Comparison of ENCODE assay signal across 17 mouse cellular contexts in the genomic region with DNA sequence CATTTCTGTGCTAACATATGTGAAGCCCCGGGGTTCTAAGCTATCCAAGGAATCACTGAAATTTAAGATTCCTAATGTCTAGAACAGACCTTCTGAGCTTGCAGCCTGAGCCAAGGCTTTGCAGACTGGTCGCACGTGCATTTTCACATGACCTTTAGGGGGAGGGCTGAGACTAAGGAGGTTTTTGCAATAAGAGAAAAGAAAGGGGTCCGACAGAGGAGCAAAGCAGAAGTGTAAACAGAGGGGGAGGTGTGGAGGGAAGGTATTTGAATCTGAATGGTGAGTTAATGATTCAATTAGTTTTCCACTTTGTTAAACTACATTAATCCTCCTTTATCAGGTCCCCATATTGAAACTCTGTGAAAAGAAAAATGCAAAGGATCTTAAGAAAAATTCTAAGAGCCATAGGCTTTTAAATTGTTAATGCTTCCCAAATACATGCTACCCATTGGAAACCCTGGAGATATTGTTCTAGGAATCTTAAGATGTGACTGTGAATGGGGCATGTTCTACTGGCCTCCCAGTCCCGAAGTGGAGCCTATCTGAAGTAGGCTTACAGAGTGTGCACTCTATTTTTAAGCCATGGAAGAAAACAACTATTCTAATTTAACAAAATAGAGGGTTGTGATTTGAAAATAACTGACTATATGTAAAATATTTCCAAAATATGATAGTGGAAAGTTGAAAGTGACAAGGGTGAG.
A peak's percentile ranks its signal among the peaks of the same experiment; 100 is the strongest.
DNase-seq lines count a peak whose midpoint lies in the region; ATAC-seq and TF ChIP-seq lines count a peak whose summit lies in the region.
"Had no signal": no experiment of that assay in that cellular context is flagged by ENCODE, and none has a peak within 500 bp of the region (broad histone marks: within the 10 kb centered on the region; RNA-seq: fewer than 3 reads in every experiment).

No protein-coding gene starts in this region.

- no peaks in the 10 kb centered on the region for H3K9me3 ChIP-seq in kidney, embryonic 15.5 days (replicated peaks)
- no peaks in the 10 kb centered on the region for H3K9me3 ChIP-seq in ES-Bruce4 (replicated peaks; ENCODE audit: control insufficient read depth, insufficient read depth, low read length, poor library complexity, severe bottlenecking)
- H3K9me3 ChIP-seq in forebrain, embryonic 13.5 days (replicated peaks): no peaks in the 10 kb centered on the region
- H3K9me3 ChIP-seq: G1E; heart, embryonic 13.5 days; limb, embryonic 15.5 days; megakaryocyte, embryonic 14.5 days had no signal

- H3K36me3 ChIP-seq in kidney, embryonic 15.5 days: no peaks in the 10 kb centered on the region
- no peaks in the 10 kb centered on the region for H3K36me3 ChIP-seq in kidney, adult 2 months (ENCODE audit: control insufficient read depth, insufficient read depth, low read length)
- no peaks in the 10 kb centered on the region for H3K36me3 ChIP-seq in ES-Bruce4 (ENCODE audit: control insufficient read depth, insufficient read depth, low read length, poor library complexity, severe bottlenecking)
- no peaks in the 10 kb centered on the region for H3K36me3 ChIP-seq in forebrain, embryonic 13.5 days (ENCODE audit: poor library complexity, severe bottlenecking)
- H3K36me3 ChIP-seq: G1E; heart, embryonic 13.5 days; limb, embryonic 15.5 days had no signal

- DNase-seq in kidney, adult 2 months: no peak
- DNase-seq in ZHBTc4 (ENCODE audit: low read depth, low spot score): peak; percentile 7
- DNase-seq in cerebellum, postnatal 14 days: no peak
- no peak for DNase-seq in gastrocnemius, postnatal 10 days
- DNase-seq: cerebellum, postnatal 10 days; heart, postnatal 4 days; kidney, postnatal 4 days; lung, postnatal 10 days had no signal

- peak; percentile 45; the same call in 1 of the 2 replicates for ATAC-seq in kidney, embryonic 15.5 days (replicated peaks; ENCODE audit: low FRiP score)
- peak; percentile 93 for ATAC-seq in forebrain, embryonic 13.5 days
- ATAC-seq: inflammation-experienced regulatory T-cells, adult 6 months had no signal

- no peak for TF ChIP-seq POLR2A in kidney, adult 2 months (IDR thresholded peaks at IDR 0.05; ENCODE audit: low read depth, low read length)
- no peak for TF ChIP-seq POLR2A in ES-Bruce4 (IDR thresholded peaks at IDR 0.05; ENCODE audit: insufficient read depth, low read length)

- peaks cover 18% of the 10 kb centered on the region for H3K4me1 ChIP-seq in kidney, embryonic 15.5 days
- H3K4me1 ChIP-seq in kidney, adult 2 months (ENCODE audit: control insufficient read depth, insufficient read depth, low read length): no peaks in the 10 kb centered on the region
- peaks cover 3% of the 10 kb centered on the region for H3K4me1 ChIP-seq in ES-Bruce4 (ENCODE audit: control insufficient read depth, insufficient read depth, low read length)
- H3K4me1 ChIP-seq in forebrain, embryonic 13.5 days: peaks cover 12% of the 10 kb centered on the region
- H3K4me1 ChIP-seq: megakaryocyte, embryonic 14.5 days had no signal

- no peaks in the 10 kb centered on the region for H3K27me3 ChIP-seq in kidney, embryonic 15.5 days
- H3K27me3 ChIP-seq in kidney, adult 2 months (replicated peaks; ENCODE audit: control insufficient read depth, insufficient read depth, low read length): no peaks in the 10 kb centered on the region
- no peaks in the 10 kb centered on the region; the same call in 1 of the 2 replicates for H3K27me3 ChIP-seq in ES-Bruce4 (ENCODE audit: control insufficient read depth, insufficient read depth, low read length, poor library complexity, severe bottlenecking)
- H3K27me3 ChIP-seq in forebrain, embryonic 13.5 days: peaks cover 9% of the 10 kb centered on the region
- H3K27me3 ChIP-seq: heart, embryonic 13.5 days; limb, embryonic 15.5 days; megakaryocyte, embryonic 14.5 days had no signal

- no peak for TF ChIP-seq CTCF in kidney, adult 2 months (conservative IDR thresholded peaks at IDR 0.05; ENCODE audit: insufficient read depth, insufficient read length, low read depth, low read length)
- no peak for TF ChIP-seq CTCF in ES-Bruce4 (IDR thresholded peaks at IDR 0.05; ENCODE audit: low read depth, low read length)

- H3K9ac ChIP-seq in kidney, embryonic 15.5 days: no peak overlapping the region
- H3K9ac ChIP-seq in ES-Bruce4 (ENCODE audit: low read depth, poor library complexity, severe bottlenecking): no peak overlapping the region
- H3K9ac ChIP-seq in forebrain, embryonic 13.5 days: no peak overlapping the region
- H3K9ac ChIP-seq: heart, embryonic 13.5 days; limb, embryonic 15.5 days had no signal

- no peak overlapping the region for H3K4me3 ChIP-seq in kidney, embryonic 15.5 days (replicated peaks)
- H3K4me3 ChIP-seq in kidney, adult 2 months (ENCODE audit: insufficient read depth, low read depth, low read length): no peak overlapping the region
- no peak overlapping the region for H3K4me3 ChIP-seq in ES-Bruce4 (ENCODE audit: low read depth, low read length)
- no peak overlapping the region for H3K4me3 ChIP-seq in forebrain, embryonic 13.5 days
- H3K4me3 ChIP-seq: erythroblast, embryonic 14.5 days; heart, embryonic 13.5 days; limb, embryonic 15.5 days; megakaryocyte, embryonic 14.5 days had no signal

- 0 out of 2 replicates have a peak, but pooled peaks have one; percentile 39 for TF ChIP-seq EP300 in ES-Bruce4 (IDR thresholded peaks at IDR 0.05; ENCODE audit: insufficient read depth, low read depth, low read length)

- H3K27ac ChIP-seq in kidney, embryonic 15.5 days: 0 out of 2 replicates have a peak overlapping the region, but pooled peaks have one; percentile 18
- H3K27ac ChIP-seq in kidney, adult 2 months (ENCODE audit: insufficient read depth, low read depth, low read length): no peak overlapping the region
- H3K27ac ChIP-seq in ES-Bruce4 (ENCODE audit: insufficient read depth, low read length): no peak overlapping the region
- H3K27ac ChIP-seq in forebrain, embryonic 13.5 days: no peak overlapping the region
- H3K27ac ChIP-seq: heart, embryonic 13.5 days; limb, embryonic 15.5 days had no signal

- H3K4me2 ChIP-seq in kidney, embryonic 15.5 days: no peak overlapping the region
- H3K4me2 ChIP-seq in forebrain, embryonic 13.5 days: no peak overlapping the region
- H3K4me2 ChIP-seq: heart, embryonic 13.5 days; limb, embryonic 15.5 days had no signal

- 37% methylated on average over 5 of the region's 5 CpGs for WGBS in kidney, embryonic 15.5 days
- 33% methylated on average over 5 of the region's 5 CpGs for WGBS in kidney, adult 2 months
- WGBS in forebrain, embryonic 13.5 days: 3% methylated on average over 5 of the region's 5 CpGs
